Mouse (Mus musculus) cerebellum, adult 2 months (tissue): ENCODE data around the gene Ankdd1a.

Experiments
- CTCF ChIP-seq: fragments of 200-500 bp; IDR thresholded peaks from 2 replicates; pipeline ENCODE4 v1.5.1; 2011; ENCODE audit warnings: low read depth, mild to moderate bottlenecking, control low read depth, low read length, moderate library complexity, borderline replicate concordance; ENCODE audit not compliant: insufficient read depth
- POLR2A ChIP-seq: fragments of 200-500 bp; IDR thresholded peaks from 2 replicates; pipeline ENCODE4 v1.6.1; 2011; ENCODE audit warnings: low read length, control low read depth, borderline replicate concordance; ENCODE audit not compliant: insufficient read depth

- TF ChIP-seq CTCF: no peak
- TF ChIP-seq POLR2A: no peak
These were observed 31.0 kb upstream of the Ankdd1a start for GRCm38 (mm10) chr9:65551035-65551434.
